Mouse (Mus musculus) embryonic fibroblast, embryonic 13.5 days (primary cell): ENCODE measurements at regions not wholly inside any gene's neighbourhood (a gene's known extent, or its start where the extent isn't known, plus 50 kb on each side); places are given as distances from the start of the nearest gene placed in this dataset.

Experiments
- CTCF ChIP-seq: IDR thresholded peaks from 2 replicates; pipeline ENCODE4 v1.5.1; 2011; ENCODE audit warnings: mild to moderate bottlenecking, control low read depth, low read length, moderate library complexity, borderline replicate concordance; ENCODE audit not compliant: insufficient read depth
- POLR2A ChIP-seq: IDR thresholded peaks from 2 replicates; pipeline ENCODE4 v1.6.1; 2011; ENCODE audit warnings: low read depth, mild to moderate bottlenecking, control low read depth, low read length, moderate library complexity

DNA sequence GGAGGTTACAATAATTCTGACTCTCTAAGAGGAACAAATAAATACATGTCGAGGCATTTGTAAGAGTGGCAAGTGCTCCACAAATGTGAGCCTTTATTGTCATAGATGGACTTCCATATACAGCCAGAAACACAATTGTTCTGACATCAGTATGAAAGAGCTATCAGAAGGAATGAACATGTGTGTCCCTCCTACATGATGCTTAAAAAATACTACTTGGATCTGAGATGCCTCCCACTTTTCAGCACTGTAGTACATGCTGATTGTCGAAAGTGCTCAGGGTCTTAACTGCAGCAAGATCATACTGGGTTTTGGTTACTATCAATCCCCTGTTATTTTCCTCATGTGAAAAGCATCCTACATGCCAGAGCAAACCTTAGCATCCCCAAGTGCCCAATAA lies 295.6 kb downstream of the Rad51ap2 start:
- TF ChIP-seq CTCF: no peak
- no peak for TF ChIP-seq POLR2A
